Comparison of ENCODE assay signal across 14 mouse cellular contexts in the genomic region with DNA sequence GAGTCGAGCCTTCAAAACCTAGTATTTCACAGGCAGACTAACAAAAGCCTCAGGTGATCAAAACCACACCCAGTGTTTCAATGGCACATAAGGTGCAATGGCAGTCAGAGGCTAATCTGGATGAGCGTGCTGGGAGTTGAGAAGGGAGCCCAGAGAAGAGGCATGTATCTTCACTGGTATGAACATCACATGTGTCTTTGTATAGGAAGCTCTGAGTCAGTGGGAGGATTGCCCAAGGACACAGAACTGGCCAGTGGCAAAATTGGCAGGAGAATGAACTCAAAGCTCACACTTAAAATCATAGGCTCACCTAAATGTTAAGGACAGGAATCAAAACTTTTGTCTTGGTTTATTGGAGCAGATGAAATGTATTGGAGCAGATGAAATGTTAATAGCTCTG. TPM values are rescaled to one million over a fixed set of nuclear protein-coding genes. Genes with fewer than 3 reads are reported as not detected.
DNase-seq lines count a peak whose midpoint lies in the region.
"Had no signal": no experiment of that assay in that cellular context is flagged by ENCODE, and none has a peak within 500 bp of the region (broad histone marks: within the 10 kb centered on the region; RNA-seq: fewer than 3 reads in every experiment).

No protein-coding gene starts in this region.

- peak; percentile 60 for DNase-seq in adrenal gland, adult 2 months
- no peak for DNase-seq in adrenal gland, adult 18-20 months (ENCODE audit: low spot score in 2 of 2)
- DNase-seq in 416B (ENCODE audit: low read depth) = peak; percentile 74
- DNase-seq in adrenal gland, adult 8-10 months = peak; percentile 32
- DNase-seq in adrenal gland, postnatal 36 days = peak; percentile 42 to 59
- no peak for DNase-seq in left cerebral cortex, adult 9 months (ENCODE audit: low spot score in 2 of 2)
- DNase-seq in left cerebral cortex, postnatal 10 days (ENCODE audit: extremely low spot score in 1 of 2, low spot score in 2 of 2) = no peak
- DNase-seq: cerebellum, adult 18-20 months; cerebellum, adult 9-11 months; cerebellum, postnatal 36 days; forebrain, postnatal 0 days; heart, adult 2 months; heart, postnatal 36 days; kidney, adult 2 months had no signal

- intact Hi-C loops in left cerebral cortex, postnatal 10 days (cut with DNase I) = no loop called here

RNA-seq across cellular contexts. Expression of a gene that starts 48.4 kb away (rescaled TPM):
- 10 to 100 TPM; 18.8 to 24.4 TPM for total RNA-seq in adrenal gland, adult 2 months (2021)
- polyA plus RNA-seq in adrenal gland, adult 2 months (2012; rRNA removed) = 2.2 TPM in 2 replicates
- 10 to 100 TPM; 12.8 to 19.9 TPM for total RNA-seq in adrenal gland, adult 18-20 months (2021)
- total RNA-seq in adrenal gland, adult 8-10 months (2022) = 10 to 100 TPM; 21.0 to 34.0 (median 26.8) TPM
- total RNA-seq in adrenal gland, postnatal 36 days (2021) = 10 to 100 TPM; 23.5 to 25.2 TPM
- 10 to 100 TPM; 70.6 to 71.0 TPM for total RNA-seq in left cerebral cortex, postnatal 10 days (2021)

Comparison
In these comparisons a context has a peak if more than half of its experiments do, and no peak if none do; other contexts are left out.
1. DNase-seq: peak in adrenal gland, adult 2 months (single experiment), 416B (single experiment), adrenal gland, adult 8-10 months (single experiment) and adrenal gland, postnatal 36 days (2 of 2); none in adrenal gland, adult 18-20 months (0 of 2), left cerebral cortex, adult 9 months (0 of 2) and left cerebral cortex, postnatal 10 days (0 of 2).